Mouse (Mus musculus) midbrain, embryonic 12.5 days (tissue): ENCODE results near the gene Siah2. TPM values are rescaled to one million over a fixed set of nuclear protein-coding genes. Genes with fewer than 3 reads are reported as not detected.

ENCODE experiments used
- ATAC-seq: fragments of 200-750 bp; cut with Nextera tagmentation; 2 replicates; pipeline ENCODE4 v1.8.0; 2017; ENCODE audit warnings: low read depth, moderate TSS enrichment, moderate library complexity; ENCODE audit not compliant: low FRiP score
- H3K27ac ChIP-seq: fragments of 300-500 bp; sonication (generic); replicated peaks from 2 replicates; pipeline ENCODE4 v1.5.1; 2016; ENCODE audit warnings: mild to moderate bottlenecking
- H3K27me3 ChIP-seq: fragments of 300-500 bp; sonication (generic); 2 replicates; pipeline ENCODE4 v1.6.1; 2016; ENCODE audit warnings: mild to moderate bottlenecking
- H3K36me3 ChIP-seq: fragments of 300-500 bp; sonication (generic); 2 replicates; pipeline ENCODE4 v1.6.1; 2016
- H3K4me1 ChIP-seq: fragments of 300-500 bp; sonication (generic); 2 replicates; pipeline ENCODE4 v1.6.1; 2016
- H3K4me2 ChIP-seq: fragments of 300-500 bp; sonication (generic); replicated peaks from 2 replicates; pipeline ENCODE4 v1.6.1; 2016; ENCODE audit warnings: mild to moderate bottlenecking, moderate library complexity
- H3K4me3 ChIP-seq: fragments of 300-500 bp; sonication (generic); 2 replicates; pipeline ENCODE4 v1.5.1; 2016; ENCODE audit warnings: mild to moderate bottlenecking
- H3K9ac ChIP-seq: fragments of 300-500 bp; sonication (generic); replicated peaks from 2 replicates; pipeline ENCODE4 v1.6.1; 2016; ENCODE audit warnings: mild to moderate bottlenecking, moderate library complexity
- H3K9me3 ChIP-seq: fragments of 300-500 bp; sonication (generic); 2 replicates; pipeline ENCODE4 v1.6.1; 2016; ENCODE audit warnings: mild to moderate bottlenecking
- WGBS: fragments of 180-500 bp; shearing (Covaris S2); methylation state at CpG from one replicate; pipeline ENCODE4 v1.1.7; 2016; 5-methylcytosine and 5-hydroxymethylcytosine counted together
- polyA plus RNA-seq: library from polyadenylated mRNA; unstranded; fragments of >200 nt; fragmentation: Nextera tagmentation; extraction: Ambion mirVana; gene quantifications from 2 replicates; pipeline ENCODE4 v1.2.1, GENCODE M21; 2016

Siah2 gene
- 5.8 and 6.7 TPM in 2 replicates for polyA plus RNA-seq

- 1% methylated on average over 68 of the region's 87 CpGs for WGBS
- Histone ChIP-seq H3K4me3 (peak within 1 kb of the TSS; percentile 86), H3K27ac (peak within 1 kb of the TSS; percentile 78), H3K4me2 (peak within 1 kb of the TSS; percentile 93), H3K36me3 (no peaks in the 10 kb centered on the region), H3K9me3 (no peaks in the 10 kb centered on the region), H3K4me1 (peaks cover 19% of the 10 kb centered on the region), H3K27me3 (peaks cover 20% of the 10 kb centered on the region), H3K9ac (peak within 1 kb of the TSS; percentile 82)
- ATAC-seq, result peak; percentile 94
These were observed at the start of gene Siah2 for GRCm38 (mm10) chr3:58691997-58692721. Gene Siah2 (minus strand): TSS chr3:58692400.

DNA sequence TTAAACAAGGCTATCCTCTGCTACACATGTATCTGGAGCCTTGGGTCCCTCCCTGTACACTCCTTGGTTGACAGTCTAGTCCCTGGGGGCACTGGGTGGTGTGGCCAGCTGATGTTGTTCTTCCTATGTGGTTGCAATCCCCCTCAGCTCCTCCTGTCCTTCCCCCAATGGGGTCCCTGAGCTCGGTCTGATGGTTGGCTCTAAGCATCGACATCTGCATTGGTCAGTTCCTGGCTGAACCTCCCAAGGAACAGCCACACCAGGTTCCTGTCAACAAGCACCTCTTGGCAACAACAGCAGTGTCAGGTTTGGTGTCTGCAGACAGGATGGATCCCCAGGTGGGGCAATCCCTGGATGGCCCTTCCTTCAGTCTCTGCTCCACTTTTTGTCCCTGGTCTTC is 47.3 kb upstream of the Siah2 start:
- Histone ChIP-seq H3K9ac (no peak overlapping the region), H3K27me3 (0 out of 2 replicates have a peak, but pooled peaks cover 4% of the 10 kb centered on the region), H3K4me3 (no peak overlapping the region), H3K4me2 (no peak overlapping the region), H3K27ac (no peak overlapping the region), H3K36me3 (no peaks in the 10 kb centered on the region), H3K4me1 (peaks cover 9% of the 10 kb centered on the region), H3K9me3 (no peaks in the 10 kb centered on the region)
- no peak for ATAC-seq
- 69% methylated on average over 2 of the region's 2 CpGs for WGBS

DNA sequence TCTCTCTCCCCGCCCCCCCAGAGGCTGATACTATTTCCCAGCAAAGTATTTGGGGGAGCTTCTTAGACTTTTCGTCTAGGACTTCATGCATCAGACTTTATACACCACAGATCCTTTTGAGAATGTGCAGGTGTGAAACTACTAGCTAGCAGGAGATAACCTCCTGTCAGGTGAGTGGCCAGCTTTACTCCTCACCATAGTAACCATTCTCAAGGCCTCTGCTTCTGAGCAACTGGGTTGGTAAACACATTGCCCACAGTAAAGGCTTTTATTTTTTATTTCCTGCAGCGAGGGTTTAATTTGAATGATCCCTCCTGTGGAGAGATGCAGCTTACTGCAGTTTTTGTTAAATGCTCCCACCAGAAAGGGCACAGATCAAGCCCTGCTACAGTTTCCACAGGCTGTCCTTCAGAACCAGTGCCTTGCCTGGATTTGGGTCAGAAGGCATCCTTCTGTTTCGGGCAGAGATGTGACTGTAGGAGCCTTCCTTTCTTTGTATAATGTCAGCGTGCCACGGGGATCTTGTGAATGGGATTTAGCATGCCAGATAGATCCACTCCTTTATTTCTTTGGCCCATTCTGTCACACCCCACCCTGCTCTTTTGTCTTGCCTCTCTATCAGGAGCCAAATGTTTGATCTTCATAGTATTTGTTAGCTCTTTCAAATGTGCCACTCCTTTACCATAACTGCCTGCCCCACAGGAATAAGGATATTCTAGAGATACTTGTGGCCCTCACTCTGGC is 46.3 kb upstream of the Siah2 start:
- Histone ChIP-seq H3K9me3 (no peaks in the 10 kb centered on the region), H3K4me3 (no peak overlapping the region), H3K4me1 (peaks cover 9% of the 10 kb centered on the region), H3K36me3 (no peaks in the 10 kb centered on the region), H3K27ac (no peak overlapping the region), H3K27me3 (0 out of 2 replicates have a peak, but pooled peaks cover 4% of the 10 kb centered on the region), H3K4me2 (no peak overlapping the region), H3K9ac (no peak overlapping the region)
- WGBS, result 4% methylated on average over 6 of the region's 6 CpGs
- ATAC-seq, result peak; percentile 52; the same call in 1 of the 2 replicates

DNA sequence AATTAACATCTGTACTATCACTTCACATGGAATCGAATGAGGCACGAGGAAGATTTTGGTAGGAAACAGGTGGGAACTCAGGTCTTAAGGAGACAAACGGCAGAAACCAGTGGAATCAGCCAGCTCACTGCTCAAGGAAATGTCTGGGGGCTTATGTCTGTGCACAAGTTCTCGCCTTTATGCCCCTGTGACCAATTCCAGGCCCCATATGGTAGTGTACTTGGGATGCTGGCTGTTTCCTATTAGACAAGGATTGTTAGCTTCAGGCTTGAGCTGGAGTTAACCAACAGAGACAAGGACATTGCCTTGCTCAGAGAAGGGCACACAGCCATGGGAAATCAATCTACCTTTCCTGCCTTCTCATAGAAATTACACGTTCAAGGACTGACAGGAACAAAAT is 39.3 kb upstream of the Siah2 start:
- H3K36me3 ChIP-seq, result no peaks in the 10 kb centered on the region
- H3K9ac ChIP-seq, result no peak overlapping the region
- H3K4me3 ChIP-seq, result no peak overlapping the region
- H3K27ac ChIP-seq, result no peak overlapping the region
- no peaks in the 10 kb centered on the region for H3K9me3 ChIP-seq
- no peak overlapping the region for H3K4me2 ChIP-seq
- no peaks in the 10 kb centered on the region for H3K27me3 ChIP-seq
- WGBS, result 74% methylated on average over 5 of the region's 5 CpGs
- peaks cover 6% of the 10 kb centered on the region; the same call in 1 of the 2 replicates for H3K4me1 ChIP-seq
- no peak for ATAC-seq

GRCm38 (mm10) chr3:58730580-58730979 is 38.4 kb upstream of the Siah2 start:
- ATAC-seq, result no peak
- Histone ChIP-seq H3K9me3 (no peaks in the 10 kb centered on the region), H3K4me1 (peaks cover 6% of the 10 kb centered on the region; the same call in 1 of the 2 replicates), H3K4me2 (no peak overlapping the region), H3K36me3 (no peaks in the 10 kb centered on the region), H3K4me3 (no peak overlapping the region), H3K9ac (no peak overlapping the region), H3K27me3 (no peaks in the 10 kb centered on the region), H3K27ac (no peak overlapping the region)
- 64% methylated on average over 3 of the region's 3 CpGs for WGBS

- Histone ChIP-seq H3K4me2 (no peak overlapping the region), H3K9ac (no peak overlapping the region), H3K4me1 (peaks cover 6% of the 10 kb centered on the region; the same call in 1 of the 2 replicates), H3K9me3 (no peaks in the 10 kb centered on the region), H3K27ac (no peak overlapping the region), H3K36me3 (no peaks in the 10 kb centered on the region), H3K4me3 (no peak overlapping the region), H3K27me3 (no peaks in the 10 kb centered on the region)
- ATAC-seq, result no peak
These were observed 37.3 kb upstream of the Siah2 start for GRCm38 (mm10) chr3:58729549-58729948.

DNA sequence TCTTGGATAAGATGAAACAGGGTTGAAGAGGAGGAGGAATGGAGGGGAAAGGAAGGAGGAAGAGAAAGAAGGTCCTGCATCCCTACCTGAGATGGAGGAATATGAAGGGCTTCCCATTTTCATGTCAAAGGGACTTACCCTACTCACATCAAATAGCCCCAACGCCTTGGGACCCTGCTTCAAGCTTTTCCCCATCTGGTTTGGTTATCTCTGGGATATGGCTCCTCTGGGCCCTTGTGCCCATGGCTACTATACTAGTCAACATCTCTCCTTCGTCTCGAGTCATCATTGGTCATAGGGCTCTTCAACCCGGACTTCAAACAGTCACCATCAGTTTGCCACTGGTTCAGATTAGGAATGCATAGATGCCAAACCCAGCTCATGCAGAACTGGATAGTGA is 35.4 kb upstream of the Siah2 start:
- ATAC-seq, result no peak
- H3K36me3 ChIP-seq, result no peaks in the 10 kb centered on the region
- H3K9ac ChIP-seq, result no peak overlapping the region
- H3K27ac ChIP-seq, result no peak overlapping the region
- no peak overlapping the region for H3K4me2 ChIP-seq
- no peaks in the 10 kb centered on the region for H3K27me3 ChIP-seq
- WGBS, result 87% methylated on average over 4 of the region's 4 CpGs
- peaks cover 6% of the 10 kb centered on the region; the same call in 1 of the 2 replicates for H3K4me1 ChIP-seq
- H3K4me3 ChIP-seq, result no peak overlapping the region
- no peaks in the 10 kb centered on the region for H3K9me3 ChIP-seq

GRCm38 (mm10) chr3:58727012-58727411 is 34.8 kb upstream of the Siah2 start:
- H3K4me2 ChIP-seq, result no peak overlapping the region
- H3K27ac ChIP-seq, result no peak overlapping the region
- no peaks in the 10 kb centered on the region for H3K27me3 ChIP-seq
- no peak overlapping the region for H3K9ac ChIP-seq
- peaks cover 6% of the 10 kb centered on the region; the same call in 1 of the 2 replicates for H3K4me1 ChIP-seq
- 42% methylated on average over 3 of the region's 3 CpGs for WGBS
- no peak for ATAC-seq
- H3K36me3 ChIP-seq, result no peaks in the 10 kb centered on the region
- H3K4me3 ChIP-seq, result no peak overlapping the region
- no peaks in the 10 kb centered on the region for H3K9me3 ChIP-seq

- no peak for ATAC-seq
- Histone ChIP-seq H3K27me3 (no peaks in the 10 kb centered on the region), H3K4me2 (no peak overlapping the region), H3K27ac (no peak overlapping the region), H3K9ac (no peak overlapping the region), H3K4me1 (peaks cover 6% of the 10 kb centered on the region; the same call in 1 of the 2 replicates), H3K9me3 (no peaks in the 10 kb centered on the region), H3K4me3 (no peak overlapping the region), H3K36me3 (no peaks in the 10 kb centered on the region)
- WGBS, result 87% methylated on average over 3 of the region's 3 CpGs
These were observed 34.2 kb upstream of the Siah2 start for GRCm38 (mm10) chr3:58726374-58726773.

- ATAC-seq, result no peak
These were observed 32.6 kb upstream of the Siah2 start for GRCm38 (mm10) chr3:58724815-58725214.

GRCm38 (mm10) chr3:58723656-58724055 is 31.5 kb upstream of the Siah2 start:
- no peak overlapping the region for H3K9ac ChIP-seq
- no peak overlapping the region for H3K4me3 ChIP-seq
- no peaks in the 10 kb centered on the region for H3K9me3 ChIP-seq
- no peak overlapping the region for H3K27ac ChIP-seq
- no peak for ATAC-seq
- no peaks in the 10 kb centered on the region for H3K27me3 ChIP-seq
- WGBS, result 98% methylated on average over 2 of the region's 2 CpGs
- H3K4me1 ChIP-seq, result no peaks in the 10 kb centered on the region
- H3K4me2 ChIP-seq, result no peak overlapping the region
- H3K36me3 ChIP-seq, result no peaks in the 10 kb centered on the region

More at GRCm38 (mm10) chr3:58724815-58725214, 32.6 kb upstream of the Siah2 start:
- Histone ChIP-seq H3K36me3 (no peaks in the 10 kb centered on the region), H3K9me3 (no peaks in the 10 kb centered on the region), H3K9ac (no peak overlapping the region), H3K4me1 (peaks cover 6% of the 10 kb centered on the region; the same call in 1 of the 2 replicates), H3K27me3 (no peaks in the 10 kb centered on the region), H3K4me3 (no peak overlapping the region), H3K4me2 (no peak overlapping the region), H3K27ac (no peak overlapping the region)

GRCm38 (mm10) chr3:58719461-58720230 is 27.4 kb upstream of the Siah2 start:
- Histone ChIP-seq H3K4me2 (no peak overlapping the region), H3K27me3 (no peaks in the 10 kb centered on the region), H3K4me1 (no peaks in the 10 kb centered on the region), H3K9me3 (no peaks in the 10 kb centered on the region), H3K27ac (no peak overlapping the region), H3K36me3 (no peaks in the 10 kb centered on the region), H3K4me3 (no peak overlapping the region), H3K9ac (no peak overlapping the region)
- WGBS, result 68% methylated on average over 9 of the region's 9 CpGs
- ATAC-seq, result no peak
